Mouse (Mus musculus): Measurements from ENCODE around the gene Fetub. TPM values are rescaled to one million over a fixed set of nuclear protein-coding genes. Genes with fewer than 3 reads are reported as not detected.
"Not testable (repeated sequence)": the region's sequence is repeated elsewhere in the genome, so short reads cannot be mapped to it uniquely, and the experiment has no call there.

The Fetub gene
- total RNA-seq, 1 experiment from 2014 or later, result not detected

DNA sequence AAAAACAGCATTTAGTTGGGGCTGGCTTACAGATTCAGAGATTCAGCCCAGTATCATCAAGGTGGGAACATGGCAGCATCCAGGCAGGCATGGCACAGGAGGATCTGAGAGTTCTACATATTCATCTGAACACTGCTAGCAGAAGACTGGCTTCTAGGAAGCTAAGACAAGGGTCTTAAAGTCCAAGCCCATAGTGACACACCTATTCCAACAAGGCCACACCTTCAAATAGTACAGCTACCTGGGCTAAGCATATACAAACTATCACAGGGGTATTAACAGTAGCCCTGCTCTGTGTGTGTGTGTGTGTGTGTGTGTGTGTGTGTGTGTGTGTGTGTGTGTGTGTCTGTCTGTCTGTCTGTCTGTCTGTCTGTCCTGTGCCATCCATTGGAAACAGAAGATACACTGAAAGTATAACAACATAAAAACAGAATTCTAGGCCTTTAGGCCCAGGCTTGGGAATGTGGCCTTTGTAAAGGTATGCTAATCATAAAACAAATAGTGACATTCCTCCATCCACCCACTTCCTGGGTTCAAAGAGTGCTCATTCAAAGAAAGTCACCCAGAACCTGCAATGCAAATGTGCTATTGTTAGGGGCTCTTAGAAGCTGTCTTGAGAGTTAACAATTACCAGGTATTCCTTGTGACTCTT, 23.8 kb downstream of the Fetub start:
- ATAC-seq (replicated peaks in 1 of 2; ENCODE audit: insufficient read depth in 1 of 2, low FRiP score in 2 of 2, low TSS enrichment in 1 of 2, low read depth in 1 of 2, poor library complexity in 2 of 2, severe bottlenecking in 2 of 2), result not testable (repeated sequence)

DNA sequence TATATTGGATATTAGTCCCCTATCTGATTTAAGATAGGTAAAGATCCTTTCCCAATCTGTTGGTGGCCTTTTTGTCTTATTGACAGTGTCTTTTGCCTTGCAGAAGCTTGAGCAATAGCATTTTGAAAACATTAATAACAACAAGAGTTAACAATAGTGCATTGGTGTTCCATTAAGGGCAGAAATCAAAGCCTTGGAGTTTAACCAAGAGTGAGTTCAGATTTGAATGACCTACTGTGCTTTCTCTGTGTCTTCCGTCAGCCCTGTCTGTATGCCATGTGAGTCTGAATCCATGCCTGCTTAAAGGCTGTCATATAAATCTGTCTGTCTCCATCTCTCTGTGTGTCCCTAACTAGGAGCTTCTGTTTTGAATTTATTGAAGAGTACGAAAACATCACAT, 29.2 kb downstream of the Fetub start:
- no peak for ATAC-seq (replicated peaks in 1 of 2; ENCODE audit: insufficient read depth in 1 of 2, low FRiP score in 2 of 2, low TSS enrichment in 1 of 2, low read depth in 1 of 2, poor library complexity in 2 of 2, severe bottlenecking in 2 of 2)

DNA sequence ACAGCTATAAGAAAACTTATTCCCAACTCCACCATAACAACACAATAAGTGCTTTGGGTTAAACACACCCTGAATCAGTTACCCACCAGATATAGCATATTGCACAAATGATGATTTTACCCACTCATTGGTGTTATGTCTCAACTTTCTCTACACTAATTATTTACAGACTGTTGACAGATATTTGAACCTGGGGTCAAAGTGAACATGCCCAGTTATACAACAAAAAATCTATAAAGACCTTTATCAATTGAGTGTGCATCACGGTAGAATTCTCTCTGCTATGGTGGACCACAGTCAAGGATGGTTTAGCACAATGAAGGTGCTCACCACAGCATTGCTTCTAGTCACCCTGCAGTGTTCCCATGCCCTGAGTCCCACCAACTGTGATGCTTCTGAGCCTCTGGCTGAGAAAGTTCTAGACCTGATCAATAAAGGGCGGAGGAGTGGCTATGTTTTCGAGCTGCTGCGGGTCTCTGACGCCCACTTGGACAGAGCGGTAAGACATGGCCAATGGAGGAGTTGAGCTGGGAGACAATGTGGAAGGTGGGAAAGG, 32.8 kb downstream of the Fetub start, which contains the start of gene Hrg:
Gene Hrg, plus strand, starts transcription at position 233 of the 556 bp plus-strand sequence.
- ATAC-seq (replicated peaks in 1 of 2; ENCODE audit: insufficient read depth in 1 of 2, low FRiP score in 2 of 2, low TSS enrichment in 1 of 2, low read depth in 1 of 2, poor library complexity in 2 of 2, severe bottlenecking in 2 of 2), result no peak

DNA sequence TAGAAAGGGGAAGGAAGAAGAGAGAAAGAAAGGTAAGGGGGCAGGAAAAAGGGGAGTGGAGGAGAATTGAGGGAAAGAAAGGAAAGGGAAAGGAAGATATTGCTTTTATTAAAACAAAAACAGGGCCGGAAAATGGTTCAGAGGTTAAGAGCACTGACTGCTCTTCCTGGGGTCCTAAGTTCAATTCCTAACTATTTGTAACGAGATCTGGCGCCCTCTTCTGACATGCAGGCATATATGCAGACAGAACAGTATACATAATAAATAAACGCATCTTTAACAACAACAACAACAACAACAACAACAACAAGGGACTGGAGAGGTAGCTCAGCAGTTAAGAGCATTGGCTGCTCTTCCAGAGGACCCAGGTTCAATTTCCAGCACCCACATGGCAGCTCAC, 34.9 kb downstream of the Fetub start:
- ATAC-seq (replicated peaks in 1 of 2; ENCODE audit: insufficient read depth in 1 of 2, low FRiP score in 2 of 2, low TSS enrichment in 1 of 2, low read depth in 1 of 2, poor library complexity in 2 of 2, severe bottlenecking in 2 of 2), result no peak

DNA sequence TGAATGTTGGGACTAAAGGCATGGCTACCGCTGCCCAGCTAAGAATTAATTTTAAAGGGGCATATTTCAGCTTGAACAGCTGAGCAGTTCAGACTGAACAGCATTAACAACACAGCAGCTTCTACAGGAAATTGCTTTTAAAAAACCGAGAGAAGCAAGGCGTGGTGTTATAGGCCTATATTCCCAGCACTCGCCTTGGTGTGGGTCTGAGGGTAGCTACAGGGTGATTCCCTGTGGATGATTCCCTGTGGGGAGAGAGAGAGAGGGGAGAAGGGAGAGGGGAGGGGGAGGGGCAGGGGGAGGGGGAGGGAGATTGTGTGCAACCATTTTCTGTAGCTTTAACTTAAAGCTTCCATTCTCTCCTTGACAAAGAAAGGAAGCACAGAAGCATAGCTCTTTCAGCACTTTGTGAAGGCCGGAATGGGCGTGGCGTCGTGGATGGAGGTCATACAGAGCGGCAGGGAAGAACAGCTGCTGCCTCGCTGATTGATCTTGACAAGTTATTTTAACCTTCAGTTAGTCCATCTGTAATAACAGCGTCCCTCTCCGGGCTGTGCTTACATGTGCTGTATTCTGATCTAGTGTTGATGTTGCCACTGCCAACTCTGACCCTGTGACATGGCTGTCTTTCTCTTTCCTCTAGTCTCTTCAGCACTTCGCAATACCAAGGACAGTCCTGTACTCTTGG, 37.4 kb downstream of the Fetub start:
- no peak for ATAC-seq (replicated peaks in 1 of 2; ENCODE audit: insufficient read depth in 1 of 2, low FRiP score in 2 of 2, low TSS enrichment in 1 of 2, low read depth in 1 of 2, poor library complexity in 2 of 2, severe bottlenecking in 2 of 2)

DNA sequence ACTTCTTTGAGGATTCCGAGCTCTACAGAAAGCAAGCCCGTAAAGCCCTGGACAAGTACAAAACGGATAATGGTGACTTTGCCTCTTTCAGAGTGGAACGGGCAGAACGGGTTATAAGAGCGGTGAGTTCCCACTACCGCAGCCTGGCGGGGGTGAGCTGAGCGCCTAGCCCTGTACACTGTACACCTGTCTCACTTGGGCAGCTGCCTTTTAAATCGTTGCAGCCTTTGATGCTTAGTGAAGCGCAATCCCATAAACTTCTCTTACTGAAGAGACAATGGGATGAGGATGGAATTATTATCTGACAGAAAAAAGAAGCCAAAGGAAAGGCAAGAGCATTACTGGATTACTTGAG, 37.9 kb downstream of the Fetub start:
- no peak for ATAC-seq (replicated peaks in 1 of 2; ENCODE audit: insufficient read depth in 1 of 2, low FRiP score in 2 of 2, low TSS enrichment in 1 of 2, low read depth in 1 of 2, poor library complexity in 2 of 2, severe bottlenecking in 2 of 2)

DNA sequence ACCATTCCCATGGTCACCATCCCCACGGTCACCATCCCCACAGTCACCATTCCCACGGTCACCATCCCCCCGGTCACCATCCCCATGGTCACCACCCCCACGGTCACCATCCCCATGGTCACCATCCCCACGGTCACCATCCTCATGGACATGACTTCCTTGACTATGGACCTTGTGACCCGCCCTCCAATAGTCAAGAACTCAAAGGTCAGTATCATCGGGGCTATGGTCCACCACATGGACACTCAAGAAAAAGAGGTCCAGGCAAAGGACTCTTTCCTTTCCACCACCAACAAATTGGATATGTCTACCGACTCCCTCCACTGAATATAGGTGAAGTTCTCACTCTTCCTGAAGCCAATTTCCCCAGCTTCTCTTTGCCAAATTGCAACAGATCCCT, 42.9 kb downstream of the Fetub start:
- no peak for ATAC-seq (replicated peaks in 1 of 2; ENCODE audit: insufficient read depth in 1 of 2, low FRiP score in 2 of 2, low TSS enrichment in 1 of 2, low read depth in 1 of 2, poor library complexity in 2 of 2, severe bottlenecking in 2 of 2)

DNA sequence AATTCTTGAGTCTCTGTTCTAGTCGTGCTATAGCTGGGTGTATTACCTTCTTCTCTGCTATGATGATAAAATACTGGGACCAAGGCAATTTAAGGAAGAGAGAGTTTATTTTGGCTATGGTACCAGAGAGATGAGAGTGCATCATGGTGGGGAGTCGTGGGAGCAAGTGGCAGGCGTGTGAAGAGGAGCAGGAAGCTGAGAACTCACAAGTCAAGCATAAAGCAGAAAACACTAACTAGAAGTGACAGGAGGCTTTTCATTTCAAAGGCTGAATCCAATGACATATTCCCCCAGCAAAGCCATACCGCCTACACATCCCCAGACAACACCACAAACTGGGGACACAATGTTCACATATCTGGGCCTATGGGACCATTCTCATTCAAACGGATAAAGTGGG, 44.1 kb downstream of the Fetub start:
- no peak for ATAC-seq (replicated peaks in 1 of 2; ENCODE audit: insufficient read depth in 1 of 2, low FRiP score in 2 of 2, low TSS enrichment in 1 of 2, low read depth in 1 of 2, poor library complexity in 2 of 2, severe bottlenecking in 2 of 2)

DNA sequence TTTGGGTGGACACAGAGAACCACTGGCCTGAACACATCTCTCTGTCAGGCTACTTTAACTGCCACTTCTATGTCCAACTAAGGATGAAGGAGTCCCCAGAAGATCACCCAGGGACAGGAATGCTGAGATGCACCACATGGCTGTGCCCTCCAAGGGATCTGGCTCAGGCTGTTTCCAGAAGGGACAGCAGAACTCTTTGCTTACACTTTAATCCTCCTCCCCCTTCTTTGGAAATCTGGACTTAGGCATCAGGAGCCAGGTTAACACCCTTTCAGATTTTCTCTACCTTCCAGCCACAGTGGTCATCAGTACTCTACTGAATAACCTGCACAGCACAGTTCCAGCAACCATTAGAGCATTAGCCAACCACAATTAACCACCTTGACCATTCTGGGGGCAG, 45.2 kb downstream of the Fetub start:
- ATAC-seq (replicated peaks in 1 of 2; ENCODE audit: insufficient read depth in 1 of 2, low FRiP score in 2 of 2, low TSS enrichment in 1 of 2, low read depth in 1 of 2, poor library complexity in 2 of 2, severe bottlenecking in 2 of 2), result no peak

DNA sequence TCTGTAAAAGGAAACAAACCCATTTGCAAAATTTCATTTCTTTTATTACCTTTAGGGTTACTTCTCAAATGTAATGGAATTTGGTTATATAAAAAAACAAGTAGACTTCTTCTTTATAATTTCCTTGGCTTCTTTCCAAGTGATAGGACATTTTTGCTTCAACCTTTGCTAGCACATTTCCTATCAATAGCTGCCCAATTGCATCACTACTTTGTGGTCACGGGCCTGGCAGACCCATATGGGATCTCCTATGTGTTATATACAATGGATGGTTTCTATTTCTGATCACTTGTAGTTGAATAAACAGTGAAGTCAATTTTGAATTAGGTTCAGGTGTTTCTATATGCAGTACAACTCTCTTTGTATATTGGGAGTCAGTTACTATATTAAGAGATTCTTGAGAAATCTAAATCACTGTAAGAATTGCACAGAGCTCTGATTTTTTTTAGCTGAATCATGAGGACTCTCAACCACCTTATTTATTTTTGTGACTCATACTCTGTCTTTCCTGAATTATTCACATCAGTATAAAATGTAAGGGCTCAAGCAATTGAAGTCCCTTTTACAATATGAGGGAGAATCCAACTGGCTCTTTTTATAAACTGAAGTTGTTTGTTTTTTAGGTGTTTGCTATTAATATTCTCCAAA, 49.4 kb downstream of the Fetub start:
- ATAC-seq (replicated peaks in 1 of 2; ENCODE audit: insufficient read depth in 1 of 2, low FRiP score in 2 of 2, low TSS enrichment in 1 of 2, low read depth in 1 of 2, poor library complexity in 2 of 2, severe bottlenecking in 2 of 2), result no peak

Other genes with a start within 250 kb of the Fetub start
- gene Crygs, start 106.8 kb upstream of the Fetub start, total RNA-seq (2017), result not detected in 2 replicates
- 16.9 and 23.7 TPM in 2 replicates for gene Tbccd1, start 60.7 kb upstream of the Fetub start, total RNA-seq (2017)
- gene Dnajb11, start 60.5 kb upstream of the Fetub start, total RNA-seq (2017), result 88.0 and 110 TPM in 2 replicates
- gene Ahsg, start 27.1 kb upstream of the Fetub start, total RNA-seq (2017), result not detected in 2 replicates
- not detected in 2 replicates for gene Hrg, start 32.7 kb downstream of the Fetub start, total RNA-seq (2017)
- gene Kng2, start 111.1 kb downstream of the Fetub start, total RNA-seq (2017), result not detected in 2 replicates
- gene Kng1, start 139.5 kb downstream of the Fetub start, total RNA-seq (2017), result not detected in 2 replicates
- gene Eif4a2, start 189.1 kb downstream of the Fetub start, total RNA-seq (2017), result 1,260 and 1,493 TPM in 2 replicates
- gene Rfc4, start 209.4 kb downstream of the Fetub start, total RNA-seq (2017), result 59.0 and 75.0 TPM in 2 replicates
- not detected in 2 replicates for gene Adipoq, start 228.2 kb downstream of the Fetub start, total RNA-seq (2017)

Data from hematopoietic stem cell, adult 5-6 weeks (primary cell).